Mouse (Mus musculus): Measurements from ENCODE around the gene Abcb11. TPM values are rescaled to one million over a fixed set of nuclear protein-coding genes. Genes with fewer than 3 reads are reported as not detected.
A peak's percentile ranks its signal among the peaks of the same experiment; 100 is the strongest.

The Abcb11 gene
- polyA plus RNA-seq, 1 experiment from 2014 or later, result not detected

GRCm38 (mm10) chr2:69264069-69264618 is 78.3 kb downstream of the Abcb11 start:
- H3K27me3 ChIP-seq (ENCODE audit: insufficient read depth, low read length), result no peaks in the 10 kb centered on the region
- ATAC-seq (ENCODE audit: insufficient read depth) (no peak), DNase-seq (no peak)
- H3K4me3 ChIP-seq (ENCODE audit: low read depth, low read length), result no peak overlapping the region
- H3K27ac ChIP-seq (ENCODE audit: low read depth), result no peak overlapping the region
- H3K36me3 ChIP-seq (ENCODE audit: insufficient read depth), result no peaks in the 10 kb centered on the region
- H3K9ac ChIP-seq, result no peak overlapping the region
- no peak overlapping the region for H3K4me2 ChIP-seq
- H3K4me1 ChIP-seq (ENCODE audit: insufficient read depth), result no peaks in the 10 kb centered on the region
- no peaks in the 10 kb centered on the region for H3K9me3 ChIP-seq (ENCODE audit: low read depth, low read length)
- TF ChIP-seq CTCF (IDR thresholded peaks at IDR 0.05; ENCODE audit: low read depth), result no peak

GRCm38 (mm10) chr2:69248221-69248755 is 94.1 kb downstream of the Abcb11 start:
- H3K27me3 ChIP-seq (ENCODE audit: insufficient read depth, low read length), result no peaks in the 10 kb centered on the region
- no peaks in the 10 kb centered on the region for H3K9me3 ChIP-seq (ENCODE audit: low read depth, low read length)
- H3K4me3 ChIP-seq (ENCODE audit: low read depth, low read length), result no peak overlapping the region
- TF ChIP-seq CTCF (IDR thresholded peaks at IDR 0.05; ENCODE audit: low read depth), result no peak
- no peaks in the 10 kb centered on the region for H3K36me3 ChIP-seq (ENCODE audit: insufficient read depth)
- H3K27ac ChIP-seq (ENCODE audit: low read depth), result no peak overlapping the region
- no peak overlapping the region for H3K9ac ChIP-seq
- 53% methylated on average over 16 of the region's 16 CpGs for WGBS
- H3K4me1 ChIP-seq (ENCODE audit: insufficient read depth), result 0 out of 2 replicates have a peak, but pooled peaks cover 12% of the 10 kb centered on the region
- no peak overlapping the region for H3K4me2 ChIP-seq
- ATAC-seq (ENCODE audit: insufficient read depth), result no peak
- DNase-seq, result no peak

DNA sequence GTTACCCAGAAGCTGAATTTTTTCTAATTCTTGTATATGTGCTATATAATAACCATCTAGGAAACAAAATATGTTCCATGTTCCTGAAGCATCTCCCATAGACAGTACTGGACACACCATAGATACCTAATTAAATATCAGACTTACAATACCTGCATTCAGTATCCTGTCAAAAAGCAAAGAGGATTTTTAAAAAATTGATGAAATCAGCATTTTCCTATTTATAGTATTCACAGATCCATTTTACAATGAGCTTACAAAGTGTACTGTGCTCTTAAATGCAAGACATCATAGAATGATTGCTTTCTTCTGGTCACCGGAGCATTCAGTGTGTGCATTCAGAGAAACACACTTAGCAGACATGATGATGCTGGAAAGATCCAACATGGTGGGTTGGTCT is 95.3 kb downstream of the Abcb11 start:
- no peak for TF ChIP-seq CTCF (IDR thresholded peaks at IDR 0.05; ENCODE audit: low read depth)
- no peaks in the 10 kb centered on the region for H3K36me3 ChIP-seq (ENCODE audit: insufficient read depth)
- 0 out of 2 replicates have a peak, but pooled peaks cover 12% of the 10 kb centered on the region for H3K4me1 ChIP-seq (ENCODE audit: insufficient read depth)
- H3K4me2 ChIP-seq, result no peak overlapping the region
- H3K9me3 ChIP-seq (ENCODE audit: low read depth, low read length), result no peaks in the 10 kb centered on the region
- no peaks in the 10 kb centered on the region for H3K27me3 ChIP-seq (ENCODE audit: insufficient read depth, low read length)
- DNase-seq (no peak), ATAC-seq (ENCODE audit: insufficient read depth) (no peak)
- whole genome bisulfite sequencing, result 86% methylated on average over 1 of the region's 1 CpGs
- no peak overlapping the region for H3K4me3 ChIP-seq (ENCODE audit: low read depth, low read length)
- no peak overlapping the region for H3K9ac ChIP-seq
- H3K27ac ChIP-seq (ENCODE audit: low read depth), result no peak overlapping the region

GRCm38 (mm10) chr2:69244924-69245323 is 97.5 kb downstream of the Abcb11 start:
- Histone ChIP-seq H3K4me2 (no peak overlapping the region), H3K9me3 (ENCODE audit: low read depth, low read length) (no peaks in the 10 kb centered on the region), H3K4me3 (ENCODE audit: low read depth, low read length) (no peak overlapping the region), H3K9ac (no peak overlapping the region), H3K27ac (ENCODE audit: low read depth) (peak overlapping the region; percentile 73), H3K36me3 (ENCODE audit: insufficient read depth) (no peaks in the 10 kb centered on the region), H3K27me3 (ENCODE audit: insufficient read depth, low read length) (no peaks in the 10 kb centered on the region), H3K4me1 (ENCODE audit: insufficient read depth) (0 out of 2 replicates have a peak, but pooled peaks cover 12% of the 10 kb centered on the region)
- no peak for TF ChIP-seq CTCF (IDR thresholded peaks at IDR 0.05; ENCODE audit: low read depth)
- DNase-seq (peak; percentile 95), ATAC-seq (ENCODE audit: insufficient read depth) (peak; percentile 89)
- 20% methylated on average over 2 of the region's 2 CpGs for WGBS

- Histone ChIP-seq H3K9me3 (ENCODE audit: low read depth, low read length) (no peaks in the 10 kb centered on the region), H3K9ac (no peak overlapping the region), H3K4me3 (ENCODE audit: low read depth, low read length) (no peak overlapping the region), H3K36me3 (ENCODE audit: insufficient read depth) (no peaks in the 10 kb centered on the region), H3K4me2 (no peak overlapping the region), H3K4me1 (ENCODE audit: insufficient read depth) (0 out of 2 replicates have a peak, but pooled peaks cover 1% of the 10 kb centered on the region), H3K27me3 (ENCODE audit: insufficient read depth, low read length) (no peaks in the 10 kb centered on the region), H3K27ac (ENCODE audit: low read depth) (no peak overlapping the region)
- 59% methylated on average over 9 of the region's 9 CpGs for WGBS
- ATAC-seq (ENCODE audit: insufficient read depth) (no peak), DNase-seq (no peak)
- no peak for TF ChIP-seq CTCF (IDR thresholded peaks at IDR 0.05; ENCODE audit: low read depth)
Observed at GRCm38 (mm10) chr2:69239315-69239714, 103.1 kb downstream of the Abcb11 start.

DNA sequence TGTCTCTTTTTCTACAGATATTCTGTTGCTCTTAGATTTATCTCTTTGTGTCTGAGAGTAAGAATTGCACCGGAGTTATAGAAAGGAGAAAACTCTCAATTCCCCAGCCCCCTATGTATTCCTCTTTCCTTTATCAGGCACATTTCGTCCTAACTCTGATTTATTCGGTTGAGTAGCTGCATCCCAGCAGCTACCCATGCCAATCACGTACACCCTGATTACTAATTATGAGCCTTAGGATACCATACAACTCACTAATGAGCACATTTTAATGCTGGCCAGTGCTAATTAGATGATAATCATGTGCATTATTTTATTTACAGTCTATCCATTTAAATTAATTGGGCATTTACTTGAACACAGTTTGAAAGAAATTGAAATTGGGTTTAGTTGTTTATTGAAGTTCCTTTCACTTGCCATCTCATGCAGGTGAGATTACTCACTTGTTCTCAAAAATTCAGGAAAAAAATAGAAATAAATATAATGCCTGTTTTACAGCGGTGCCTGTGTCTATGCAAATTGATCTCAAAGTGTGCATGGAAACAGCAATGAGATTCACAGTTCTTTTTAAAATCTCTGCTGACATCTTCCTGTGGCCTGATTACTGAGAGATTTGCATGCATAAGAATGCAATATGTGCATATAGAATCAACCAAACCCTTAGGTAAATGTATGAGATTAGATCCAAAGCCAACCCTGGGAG is 107.3 kb downstream of the Abcb11 start:
- ATAC-seq (ENCODE audit: insufficient read depth), result no peak
- WGBS, result 90% methylated on average over 5 of the region's 5 CpGs

DNA sequence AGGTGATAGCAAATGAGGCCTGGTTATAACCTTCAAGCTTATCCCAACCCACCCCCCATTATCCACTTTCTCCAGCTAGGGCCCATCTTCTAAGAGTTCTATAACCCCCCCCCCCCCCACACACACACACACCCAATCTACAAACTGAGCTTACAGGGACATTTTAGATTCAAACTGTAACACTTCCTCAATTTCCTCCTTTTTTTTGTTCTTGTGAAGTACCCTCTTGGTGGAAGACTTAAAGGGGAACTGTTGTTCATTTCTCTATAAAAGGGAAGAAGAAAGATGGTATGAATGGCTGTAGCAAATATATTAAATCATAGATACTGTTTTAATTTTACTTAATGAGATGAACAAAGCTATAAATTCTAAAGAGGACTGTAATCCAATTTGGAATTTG is 110.3 kb downstream of the Abcb11 start:
- H3K4me3 ChIP-seq (ENCODE audit: low read depth, low read length), result no peak overlapping the region
- ATAC-seq (ENCODE audit: insufficient read depth), result no peak

More for the DNA sequence above, 107.3 kb downstream of the Abcb11 start:
- no peak overlapping the region for H3K9ac ChIP-seq
- no peak overlapping the region for H3K4me3 ChIP-seq (ENCODE audit: low read depth, low read length)
- no peaks in the 10 kb centered on the region for H3K9me3 ChIP-seq (ENCODE audit: low read depth, low read length)
- no peak overlapping the region for H3K4me2 ChIP-seq
- no peak for TF ChIP-seq CTCF (IDR thresholded peaks at IDR 0.05; ENCODE audit: low read depth)
- H3K36me3 ChIP-seq (ENCODE audit: insufficient read depth), result no peaks in the 10 kb centered on the region
- no peaks in the 10 kb centered on the region for H3K4me1 ChIP-seq (ENCODE audit: insufficient read depth)
- H3K27me3 ChIP-seq (ENCODE audit: insufficient read depth, low read length), result no peaks in the 10 kb centered on the region
- H3K27ac ChIP-seq (ENCODE audit: low read depth), result no peak overlapping the region
- no peak for DNase-seq

More for the DNA sequence above, 110.3 kb downstream of the Abcb11 start:
- Histone ChIP-seq H3K4me1 (ENCODE audit: insufficient read depth) (no peaks in the 10 kb centered on the region), H3K36me3 (ENCODE audit: insufficient read depth) (no peaks in the 10 kb centered on the region), H3K27me3 (ENCODE audit: insufficient read depth, low read length) (no peaks in the 10 kb centered on the region), H3K9ac (no peak overlapping the region), H3K27ac (ENCODE audit: low read depth) (no peak overlapping the region), H3K4me2 (no peak overlapping the region), H3K9me3 (ENCODE audit: low read depth, low read length) (no peaks in the 10 kb centered on the region)
- no peak for TF ChIP-seq CTCF (IDR thresholded peaks at IDR 0.05; ENCODE audit: low read depth)
- DNase-seq, result no peak
